Mouse (Mus musculus): Measurements from ENCODE around the gene Cdca4.

Gene Cdca4

GRCm38 (mm10) chr12:112829244-112829864, at the start of gene Cdca4:
Cdca4 (minus strand) TSS chr12:112829423.
- DNase-seq (ENCODE audit: low read depth, low spot score) = peak; percentile 96

- DNase-seq (ENCODE audit: low read depth, low spot score) = peak; percentile 58
Observed at GRCm38 (mm10) chr12:112877607-112878020, 48.4 kb upstream of the Cdca4 start.

DNA sequence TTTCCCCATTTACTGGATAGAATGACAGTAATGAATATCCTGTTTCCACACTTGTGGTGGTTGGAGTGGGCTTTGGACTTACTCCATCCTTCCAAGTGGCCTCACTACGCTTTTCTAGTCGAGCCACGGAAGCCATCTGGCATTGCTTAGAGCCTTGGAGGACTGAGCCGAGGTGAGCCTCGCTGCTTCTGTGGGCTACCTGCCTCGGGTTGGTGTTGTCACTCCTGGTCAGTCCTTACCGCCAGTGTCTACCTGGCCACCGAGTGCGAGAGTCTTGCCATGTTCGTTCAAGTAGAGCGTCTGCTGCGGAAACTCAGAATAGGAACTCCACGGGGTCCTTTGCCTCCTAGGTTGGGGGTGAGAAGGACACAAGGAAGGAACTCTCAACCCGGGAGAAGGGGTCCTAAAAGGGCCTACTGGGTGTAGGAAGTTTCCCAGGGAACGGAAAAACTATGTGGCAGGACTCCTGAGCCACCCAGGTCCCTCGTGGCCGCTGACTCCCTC, 47.9 kb upstream of the Cdca4 start:
- no peak for DNase-seq (ENCODE audit: low read depth, low spot score)

DNA sequence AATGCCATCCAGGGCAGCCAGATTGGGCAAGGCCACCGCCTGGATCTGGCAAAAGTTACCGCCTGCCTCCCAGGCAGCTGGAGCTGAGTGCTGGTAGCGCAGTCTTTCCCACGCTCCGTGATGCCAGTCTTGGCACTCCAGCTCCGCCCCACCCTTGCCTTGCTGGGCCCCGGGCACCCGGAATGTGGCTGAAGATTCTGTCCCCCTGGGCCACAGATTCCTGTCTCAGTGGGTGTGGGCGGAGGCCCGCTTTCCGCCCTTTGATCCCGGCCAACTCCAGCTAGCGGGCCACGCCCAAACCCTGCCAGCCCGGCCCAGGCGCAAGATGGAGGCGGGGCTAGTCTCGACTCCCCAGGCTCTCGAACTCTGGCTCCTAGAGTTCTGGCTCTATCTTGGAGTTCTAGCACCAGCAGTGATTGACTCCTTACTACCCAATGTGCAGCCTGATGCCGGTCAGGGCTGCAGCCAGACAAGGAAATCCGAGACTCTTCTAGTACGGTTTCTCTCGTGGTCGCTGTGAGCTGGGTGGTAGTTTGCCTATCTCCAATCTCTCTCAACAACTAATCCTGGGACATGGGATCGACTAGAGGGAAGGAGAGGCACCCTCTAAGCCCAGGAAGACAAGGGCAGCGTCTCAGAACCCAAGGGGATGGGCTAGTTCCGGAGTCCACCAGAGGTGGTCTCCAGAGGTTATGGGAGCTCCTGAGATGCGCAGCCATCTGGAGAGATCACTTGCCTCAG, 47.3 kb upstream of the Cdca4 start:
- DNase-seq (ENCODE audit: low read depth, low spot score) = peak; percentile 80

DNA sequence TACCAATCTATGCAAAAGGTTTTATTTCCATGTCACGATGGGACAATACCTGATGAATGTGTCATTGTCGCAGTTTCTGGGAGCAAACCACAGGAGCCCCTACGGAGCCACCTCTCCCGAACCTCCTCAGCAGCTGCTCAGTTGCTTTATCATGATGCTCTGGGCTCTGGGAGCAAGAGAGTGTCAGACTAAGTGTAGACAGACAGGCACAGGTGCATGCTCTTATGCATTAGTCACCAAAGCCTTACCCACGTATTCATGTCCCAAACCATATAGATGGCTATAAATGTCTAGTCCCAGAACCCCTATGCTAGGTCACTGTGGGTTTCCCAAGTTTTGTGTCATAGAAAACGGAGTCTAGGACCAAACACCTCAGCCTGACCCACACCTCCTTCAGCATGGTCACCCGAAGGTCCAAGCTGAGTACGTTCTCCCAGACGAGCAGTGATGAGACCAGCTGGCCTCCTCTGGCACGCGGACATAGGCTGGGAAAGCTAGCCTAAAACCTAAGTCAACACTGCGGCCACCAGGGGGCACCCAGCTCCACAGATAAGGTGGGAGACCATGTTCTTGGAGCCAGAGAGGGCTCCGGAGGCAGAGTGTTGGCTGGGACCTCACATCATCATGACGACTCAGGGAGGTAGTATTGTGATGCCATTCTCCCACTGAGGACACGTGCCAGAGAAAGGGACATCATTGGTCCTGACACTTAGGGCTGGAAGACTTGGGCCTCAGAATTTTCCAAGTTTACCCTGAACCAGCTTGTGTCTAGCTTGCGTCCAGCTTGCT, 46.2 kb upstream of the Cdca4 start:
- peak; percentile 89 for DNase-seq (ENCODE audit: low read depth, low spot score)

- no peak for DNase-seq (ENCODE audit: low read depth, low spot score)
Observed at GRCm38 (mm10) chr12:112874199-112874598, 45.0 kb upstream of the Cdca4 start.

- peak; percentile 87 for DNase-seq (ENCODE audit: low read depth, low spot score)
Observed at GRCm38 (mm10) chr12:112873452-112874190, 44.4 kb upstream of the Cdca4 start.

DNA sequence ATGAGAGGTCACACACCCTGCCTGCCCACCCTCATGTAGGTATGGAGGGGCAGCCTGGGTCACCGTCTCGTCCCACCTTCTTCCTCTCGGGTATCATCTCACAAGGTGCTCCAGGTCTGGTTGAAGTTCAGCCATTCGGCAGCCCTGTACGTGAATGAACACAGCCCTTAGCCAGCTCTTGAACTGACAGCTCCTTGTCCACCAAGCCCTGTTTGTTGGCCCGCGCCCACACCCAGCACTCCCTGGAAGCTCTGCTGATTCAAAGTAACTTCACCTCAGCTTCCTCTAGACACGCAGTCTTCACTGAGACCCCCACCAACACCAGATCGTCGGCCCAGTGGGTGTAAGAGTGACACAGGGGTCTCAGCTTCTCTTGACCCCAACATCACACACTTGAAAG, 43.8 kb upstream of the Cdca4 start:
- no peak for DNase-seq (ENCODE audit: low read depth, low spot score)

- DNase-seq (ENCODE audit: low read depth, low spot score) = no peak
Observed at GRCm38 (mm10) chr12:112871272-112871671, 42.0 kb upstream of the Cdca4 start.

GRCm38 (mm10) chr12:112870775-112871174, 41.6 kb upstream of the Cdca4 start:
- DNase-seq (ENCODE audit: low read depth, low spot score) = peak; percentile 37

DNA sequence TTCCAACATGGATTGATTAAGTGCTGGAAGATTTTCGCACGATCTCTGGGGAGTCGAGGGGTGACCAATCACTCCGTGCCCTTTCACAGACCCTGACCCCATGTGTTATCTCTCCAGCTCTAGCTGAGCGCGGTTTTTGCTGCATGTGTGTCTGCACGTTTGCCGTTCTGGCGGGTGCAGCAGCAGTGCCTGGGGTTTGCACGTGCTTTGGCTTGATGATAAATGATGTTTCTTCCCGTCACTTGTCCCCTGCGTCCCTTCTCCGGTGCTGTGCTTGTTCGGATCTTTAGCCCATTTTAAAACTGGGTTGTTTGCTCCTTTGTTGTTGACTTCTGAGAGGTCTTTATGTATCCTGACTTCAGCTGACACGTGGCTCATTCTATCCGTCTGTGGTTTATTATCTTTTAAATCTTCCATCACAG, 40.6 kb upstream of the Cdca4 start:
- no peak for DNase-seq (ENCODE audit: low read depth, low spot score)

GRCm38 (mm10) chr12:112868178-112869087, 39.2 kb upstream of the Cdca4 start, which contains the start of gene Gpr132:
Gpr132 (minus strand) TSS chr12:112868228.
- DNase-seq (ENCODE audit: low read depth, low spot score) = no peak

DNA sequence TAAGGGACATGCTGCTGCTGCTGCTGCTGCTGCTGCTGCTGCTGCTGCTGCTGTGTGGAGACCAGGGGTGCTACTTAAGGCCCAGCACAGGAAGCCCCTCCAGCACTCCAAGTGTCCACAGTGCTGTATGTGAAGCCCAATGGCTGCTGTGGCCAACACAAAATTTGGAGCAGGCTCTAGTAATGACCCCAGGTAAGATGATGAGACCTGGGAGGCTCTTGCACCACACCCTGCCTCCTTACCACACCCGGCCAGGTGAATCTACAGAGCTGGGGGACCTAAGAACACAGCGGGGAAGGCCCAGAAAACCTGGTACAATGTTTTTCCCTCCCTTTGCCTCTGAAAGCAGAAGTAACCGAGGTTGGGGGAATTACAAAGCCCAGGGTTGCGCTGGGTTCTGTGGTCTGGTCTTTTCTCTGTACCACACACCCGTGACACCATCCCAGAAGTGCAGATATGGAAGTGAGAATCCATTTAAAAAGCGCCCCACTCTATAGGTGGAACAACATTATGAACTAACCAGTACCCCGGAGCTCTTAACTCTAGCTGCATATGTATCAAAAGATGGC, 38.0 kb upstream of the Cdca4 start:
- DNase-seq (ENCODE audit: low read depth, low spot score) = no peak

- no peak for DNase-seq (ENCODE audit: low read depth, low spot score)
Observed at GRCm38 (mm10) chr12:112866467-112867080, 37.4 kb upstream of the Cdca4 start.

DNA sequence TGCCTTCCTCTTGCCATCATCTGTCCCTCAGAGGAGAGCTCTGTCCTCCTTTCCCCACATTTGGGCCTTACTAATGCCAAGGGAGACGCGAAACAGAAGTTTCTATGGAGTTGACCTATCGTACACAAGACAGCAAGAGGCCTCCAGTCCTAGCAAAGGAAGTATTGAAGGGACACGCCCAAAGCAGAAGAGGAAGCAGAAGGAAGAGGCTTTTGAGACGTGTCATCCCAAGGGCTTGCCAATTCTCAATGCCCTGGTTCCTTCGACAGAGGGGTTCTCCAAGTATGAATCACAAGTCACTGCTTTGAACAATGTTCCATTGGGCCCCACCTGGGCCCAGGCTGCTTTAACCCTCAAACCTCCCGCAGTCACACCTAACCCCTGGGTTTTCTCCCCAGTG, 35.6 kb upstream of the Cdca4 start:
- DNase-seq (ENCODE audit: low read depth, low spot score) = no peak

GRCm38 (mm10) chr12:112861911-112862321, 32.7 kb upstream of the Cdca4 start:
- no peak for DNase-seq (ENCODE audit: low read depth, low spot score)

DNA sequence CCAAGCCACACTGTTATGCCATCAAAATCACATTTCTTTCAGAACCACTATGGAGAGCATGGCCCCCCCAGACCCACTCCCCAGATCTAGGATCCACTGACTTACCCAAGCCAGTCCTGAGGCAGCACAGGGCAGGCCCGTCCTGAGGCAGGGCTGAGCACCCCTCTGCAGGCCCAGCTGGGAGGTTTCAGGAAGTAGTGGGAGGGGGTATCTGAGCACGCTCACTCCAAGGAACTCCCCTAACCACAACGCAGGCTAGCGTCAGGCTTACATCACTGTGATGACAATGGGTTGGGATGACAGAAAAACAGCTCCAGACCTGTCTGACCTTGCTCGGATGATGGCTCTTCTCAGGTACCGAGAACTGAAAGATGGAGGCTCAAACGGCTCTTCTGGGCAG, 31.5 kb upstream of the Cdca4 start:
- DNase-seq (ENCODE audit: low read depth, low spot score) = no peak

DNA sequence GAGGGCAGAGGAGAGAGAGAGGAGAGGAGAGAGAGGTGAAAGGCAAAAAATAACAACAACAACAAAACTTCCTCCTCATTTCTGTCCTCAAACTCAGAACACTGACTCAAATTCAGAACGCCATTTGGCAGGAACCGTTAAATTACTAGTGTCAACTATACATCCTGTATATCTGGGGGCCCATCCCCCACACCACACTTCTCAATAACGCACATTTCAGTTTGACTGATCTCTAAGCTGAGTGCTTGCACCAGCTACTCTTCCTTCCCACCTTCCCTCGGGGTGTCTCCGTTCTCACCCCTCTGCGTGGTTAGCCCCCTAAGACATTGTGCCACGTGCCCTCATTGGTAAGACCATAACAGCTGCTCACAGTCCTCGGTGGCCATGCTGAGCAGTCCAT, 30.7 kb upstream of the Cdca4 start:
- no peak for DNase-seq (ENCODE audit: low read depth, low spot score)

- no peak for DNase-seq (ENCODE audit: low read depth, low spot score)
Observed at GRCm38 (mm10) chr12:112858581-112859336, 29.5 kb upstream of the Cdca4 start.

All from R1 (cell line).